Mouse (Mus musculus): ENCODE measurements around the gene Zfp872. TPM values are rescaled to one million over a fixed set of nuclear protein-coding genes. Genes with fewer than 3 reads are reported as not detected.
"Not testable (repeated sequence)": the region's sequence is repeated elsewhere in the genome, so short reads cannot be mapped to it uniquely, and the experiment has no call there.

The Zfp872 gene
- 1.3 and 1.4 TPM in 2 replicates for polyA plus RNA-seq (2012; rRNA removed)

- peak; percentile 32 for DNase-seq (ENCODE audit: low spot score)
Measured at GRCm38 (mm10) chr9:22188025-22188611, at the start of gene Zfp872. Gene Zfp872, plus strand, starts transcription at chr9:22188090.

GRCm38 (mm10) chr9:22138480-22138879 is 49.4 kb upstream of the Zfp872 start:
- DNase-seq (ENCODE audit: low spot score), result no peak

- no peak for DNase-seq (ENCODE audit: low spot score)
Measured at GRCm38 (mm10) chr9:22139746-22140145, 48.1 kb upstream of the Zfp872 start.

DNA sequence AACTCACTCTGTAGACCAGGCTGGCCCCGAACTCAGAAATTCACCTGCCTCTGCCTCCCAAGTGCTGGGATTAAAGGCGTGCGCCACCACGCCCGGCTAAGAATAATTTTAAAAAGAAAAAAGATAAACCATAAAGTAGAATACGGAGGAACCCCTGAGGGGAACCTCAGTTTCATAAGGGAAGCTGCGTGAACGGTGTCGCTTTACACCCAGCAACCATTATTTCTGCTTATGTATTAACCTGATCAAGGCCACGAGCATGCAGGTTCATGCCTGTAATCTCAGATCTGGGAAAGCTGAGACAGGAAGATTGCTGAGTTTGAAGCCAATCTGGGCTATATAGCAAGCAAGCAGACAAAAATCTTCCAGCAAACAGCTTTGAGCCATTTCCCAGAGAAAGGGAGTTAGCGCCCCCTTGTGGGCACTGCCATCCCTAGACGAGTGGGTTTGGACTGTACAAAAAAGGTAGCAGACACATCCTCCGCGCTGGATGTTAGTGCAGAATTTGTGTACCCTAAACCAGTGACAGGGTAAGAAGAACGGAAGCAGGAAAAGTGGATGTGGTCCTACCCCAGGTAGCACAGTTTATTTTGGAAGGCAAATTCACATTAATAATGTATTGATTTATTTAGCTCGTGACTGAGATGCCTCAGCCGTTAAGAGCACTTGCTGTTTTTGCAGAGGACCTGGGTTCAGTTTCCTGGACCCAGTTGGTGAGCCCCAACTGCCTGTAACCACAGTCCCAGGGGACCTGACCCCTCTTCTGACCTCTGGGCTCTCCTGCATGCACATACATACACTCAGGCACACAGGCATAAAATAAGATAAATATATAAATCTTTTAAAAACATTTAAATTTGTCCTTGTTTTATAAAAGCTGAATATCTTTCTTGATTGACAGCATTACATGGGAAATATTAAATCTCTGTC is 44.5 kb upstream of the Zfp872 start:
- peak; percentile 72 for DNase-seq (ENCODE audit: low spot score)

DNA sequence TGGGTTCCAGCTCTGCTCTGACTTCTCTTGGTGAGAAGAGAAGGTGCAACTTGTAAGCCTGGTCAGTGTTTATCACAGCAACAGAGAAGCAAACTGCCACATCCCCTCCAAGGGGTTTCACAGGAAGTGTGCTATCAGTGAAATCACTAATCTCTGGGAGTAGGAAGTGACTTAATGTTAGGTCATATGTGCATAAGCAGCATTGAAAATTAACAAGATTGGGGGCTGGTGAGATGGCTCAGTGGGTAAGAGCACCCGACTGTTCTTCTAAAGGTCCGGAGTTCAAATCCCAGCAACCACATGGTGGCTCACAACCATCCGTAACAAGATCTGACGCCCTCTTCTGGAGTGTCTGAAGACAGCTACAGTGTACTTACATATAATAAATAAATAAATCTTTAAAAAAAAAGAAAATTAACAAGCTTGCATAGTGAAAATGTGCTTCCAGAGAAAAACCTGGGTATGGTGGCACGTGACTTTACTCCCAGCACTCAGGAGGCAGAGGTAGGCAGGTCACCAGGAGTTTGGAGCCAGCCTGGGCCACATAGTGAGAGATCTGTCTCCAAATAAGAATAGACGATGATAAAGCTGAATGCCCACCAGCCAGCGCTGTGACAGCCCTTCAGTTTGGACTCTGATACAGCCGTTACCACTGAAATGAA is 43.5 kb upstream of the Zfp872 start:
- DNase-seq (ENCODE audit: low spot score), result no peak

DNA sequence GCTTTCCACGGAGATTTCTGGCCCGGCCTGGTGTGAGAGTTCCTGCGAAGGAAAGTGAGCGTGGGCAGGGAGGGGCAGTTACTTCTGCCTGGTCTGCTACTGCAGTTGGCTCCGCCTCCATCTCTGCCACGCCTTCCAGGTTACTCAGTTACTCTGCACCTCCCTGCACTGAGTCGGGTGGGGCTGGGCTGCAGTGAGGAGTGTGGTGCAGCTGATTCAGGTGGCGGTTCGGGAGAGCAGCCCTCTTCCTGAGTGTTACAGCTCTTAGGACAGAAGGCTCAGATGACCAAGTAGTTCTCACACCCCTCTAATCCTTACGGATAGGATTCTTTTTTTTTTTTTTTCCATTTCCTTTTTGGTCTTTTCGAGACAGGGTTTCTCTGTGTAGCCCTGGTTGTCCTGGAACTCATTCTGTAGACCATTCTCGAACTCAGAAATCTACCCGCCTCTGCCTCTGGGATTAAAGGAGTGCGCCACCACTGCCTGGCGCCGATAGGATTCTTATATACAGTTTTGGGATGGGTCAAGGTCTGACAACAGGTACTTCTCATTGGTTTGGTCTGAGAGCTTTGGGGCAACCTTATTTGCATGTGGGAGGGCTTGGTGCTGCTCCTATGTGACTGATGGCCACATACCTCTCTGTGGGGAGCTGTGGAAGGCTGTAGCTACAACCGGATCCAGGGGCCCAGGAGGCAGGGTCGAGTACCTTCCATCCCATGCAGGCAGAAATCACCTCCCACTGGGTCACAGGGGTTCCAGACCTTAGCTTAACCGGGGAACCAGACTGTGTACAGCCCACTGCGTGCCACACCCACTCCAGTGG is 38.3 kb upstream of the Zfp872 start:
- DNase-seq (ENCODE audit: low spot score), result no peak

GRCm38 (mm10) chr9:22150249-22150693 is 37.6 kb upstream of the Zfp872 start:
- not testable (repeated sequence) for DNase-seq (ENCODE audit: low spot score)

- no peak for DNase-seq (ENCODE audit: low spot score)
Measured at GRCm38 (mm10) chr9:22150946-22151345, 36.9 kb upstream of the Zfp872 start.

- no peak for DNase-seq (ENCODE audit: low spot score)
Measured at GRCm38 (mm10) chr9:22153810-22154209, 34.1 kb upstream of the Zfp872 start.

- DNase-seq (ENCODE audit: low spot score), result no peak
Measured at GRCm38 (mm10) chr9:22155614-22156013, 32.3 kb upstream of the Zfp872 start.

GRCm38 (mm10) chr9:22156497-22157245 is 31.2 kb upstream of the Zfp872 start, which contains the start of gene Pigyl:
Gene Pigyl, plus strand, starts transcription at chr9:22156846.
- DNase-seq (ENCODE audit: low spot score), result peak; percentile 93

- DNase-seq (ENCODE audit: low spot score), result no peak
Measured at GRCm38 (mm10) chr9:22157516-22158265, 30.2 kb upstream of the Zfp872 start.

DNA sequence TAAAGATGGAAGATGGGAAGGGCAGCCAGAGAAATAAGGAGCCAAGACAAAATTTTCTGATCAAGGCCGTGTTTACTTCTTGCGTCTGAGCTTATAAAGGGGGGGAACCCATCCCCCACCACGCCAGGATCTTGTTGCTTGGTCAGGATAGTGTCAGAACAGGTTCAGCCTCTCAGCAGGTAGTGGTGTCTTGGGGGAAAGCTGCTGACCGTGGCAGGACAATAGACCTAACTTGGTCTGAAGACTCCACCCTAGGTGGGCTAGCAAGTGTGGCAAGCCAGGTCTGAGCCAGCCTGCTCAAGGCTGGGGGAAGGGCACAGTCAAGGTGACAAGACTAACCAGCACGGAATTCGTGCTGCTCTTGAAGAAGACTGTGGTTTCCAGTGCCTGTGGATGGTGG is 26.6 kb upstream of the Zfp872 start:
- DNase-seq (ENCODE audit: low spot score), result no peak

DNA sequence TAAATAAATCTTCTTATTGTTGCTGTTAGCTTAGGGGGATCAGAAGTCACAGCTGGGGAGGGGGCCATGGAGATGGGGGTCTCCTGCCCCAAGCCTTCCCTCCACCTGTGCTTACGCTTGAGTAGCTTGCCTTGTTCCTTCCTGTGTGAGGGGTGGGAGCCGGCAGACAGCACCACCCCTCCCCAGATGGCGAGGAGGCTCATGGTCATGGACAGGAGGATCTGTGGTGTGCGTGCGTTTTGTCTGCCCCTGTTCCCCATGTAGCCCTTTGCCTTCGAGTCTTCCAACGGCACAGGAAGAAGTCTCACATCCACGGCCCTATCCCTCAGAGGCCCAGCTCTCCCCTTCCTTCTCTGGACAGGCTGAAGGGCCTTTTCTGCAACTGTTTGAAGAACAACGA is 25.6 kb upstream of the Zfp872 start:
- DNase-seq (ENCODE audit: low spot score), result no peak

- no peak for DNase-seq (ENCODE audit: low spot score)
Measured at GRCm38 (mm10) chr9:22162912-22163311, 25.0 kb upstream of the Zfp872 start.

DNA sequence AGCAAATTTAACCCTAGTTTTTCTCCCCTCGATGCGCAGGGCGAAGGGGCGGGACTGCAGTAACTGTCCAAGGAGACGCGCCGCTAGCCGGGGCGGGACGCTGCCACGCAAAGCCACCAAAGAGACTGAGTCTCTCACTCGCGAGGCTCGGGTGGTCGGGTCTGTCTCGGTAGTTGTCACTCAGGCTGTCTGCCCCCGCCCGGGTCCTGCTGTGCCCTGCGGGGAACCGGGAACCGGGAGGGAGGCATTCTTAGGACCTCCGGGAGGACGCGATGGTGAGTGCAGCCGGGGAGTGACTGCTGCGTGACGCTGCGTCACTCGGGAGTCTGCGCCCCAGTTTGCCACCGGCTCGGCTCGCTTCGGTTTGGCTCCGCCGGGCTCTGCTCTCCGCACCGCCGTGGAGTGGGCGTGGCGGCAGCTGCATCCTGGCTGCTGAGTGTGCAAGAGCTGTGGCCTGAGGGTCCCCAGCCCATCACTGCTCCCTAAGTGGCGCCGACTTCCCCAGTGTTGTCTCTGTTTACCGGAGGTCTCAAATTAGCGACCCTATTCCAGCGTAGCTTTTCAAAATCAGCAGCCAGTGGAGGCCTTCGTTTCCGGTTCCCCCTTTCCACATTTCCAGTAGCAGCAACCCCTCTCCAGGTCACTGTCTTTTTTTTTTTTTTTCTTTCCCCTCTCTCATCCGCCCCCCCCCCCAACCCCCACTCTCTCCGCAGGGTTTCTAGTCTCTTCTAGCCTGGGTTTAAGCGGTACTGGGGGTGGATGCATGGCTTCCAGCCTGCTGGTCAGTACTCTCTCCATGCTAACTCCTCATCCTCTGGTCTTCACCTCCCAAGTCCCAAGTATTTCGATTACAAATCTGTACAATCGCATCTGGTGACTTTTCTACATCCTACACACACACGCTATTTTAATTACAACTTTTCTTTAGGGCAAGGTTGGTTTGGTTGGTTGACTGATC is 22.9 kb upstream of the Zfp872 start:
- no peak for DNase-seq (ENCODE audit: low spot score)

DNA sequence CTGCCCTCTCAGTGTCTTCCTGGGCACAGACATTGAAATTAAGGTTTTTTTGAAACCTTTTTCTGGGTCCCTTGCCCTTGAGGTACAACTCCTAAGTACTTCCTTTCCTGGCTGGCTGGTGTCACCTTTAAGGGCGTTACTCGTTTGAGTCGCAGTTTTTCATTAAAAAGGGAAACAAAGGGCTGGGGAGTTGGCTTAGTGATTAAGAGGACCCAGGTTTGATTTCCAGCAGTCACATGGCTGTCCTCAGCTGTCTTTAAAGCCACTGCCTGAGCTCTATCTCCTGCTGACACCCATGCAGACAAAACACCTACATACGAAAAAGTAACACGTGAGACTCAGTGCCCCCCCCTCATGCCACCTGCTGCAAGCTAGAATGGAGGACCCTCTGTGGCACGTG is 21.9 kb upstream of the Zfp872 start:
- no peak for DNase-seq (ENCODE audit: low spot score)

DNA sequence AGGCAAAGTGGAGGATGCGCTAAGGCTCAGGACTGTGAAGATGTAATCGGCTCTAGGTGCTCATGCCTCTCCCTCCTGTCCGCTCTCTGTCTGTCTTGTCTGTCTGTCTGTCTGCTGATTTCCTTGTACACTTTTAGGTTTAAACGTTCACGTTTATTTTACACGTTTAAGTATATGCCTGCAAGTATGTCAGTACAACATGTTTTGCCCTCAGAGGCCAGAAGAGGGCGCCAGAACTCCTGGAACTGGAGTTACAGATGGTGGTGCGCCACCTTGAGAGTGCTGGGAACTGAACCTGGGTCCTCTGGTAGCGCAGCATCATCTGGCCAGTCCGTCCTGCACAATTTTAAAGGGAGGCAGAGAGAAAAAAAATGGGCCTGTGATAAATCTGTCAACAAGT is 21.2 kb upstream of the Zfp872 start:
- no peak for DNase-seq (ENCODE audit: low spot score)

DNA sequence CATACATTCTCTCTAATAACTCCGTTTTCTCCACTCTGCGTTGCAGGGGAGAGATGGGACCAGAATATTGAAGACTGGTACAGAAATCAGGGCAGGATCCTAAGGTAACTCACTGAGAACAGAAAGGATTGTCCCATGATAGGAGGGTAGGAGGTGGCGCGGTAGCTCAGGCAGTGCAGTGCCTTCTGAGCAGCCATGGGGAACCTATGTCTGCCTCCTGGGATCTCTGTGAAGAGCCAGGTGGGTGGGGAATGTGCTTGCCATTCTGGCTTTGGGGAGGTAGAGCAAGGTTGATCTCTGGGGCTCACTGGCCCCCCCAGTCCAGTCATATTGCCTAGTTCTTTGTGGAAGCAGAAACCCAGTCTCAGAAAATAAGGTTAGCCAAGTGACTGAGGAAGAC is 20.1 kb upstream of the Zfp872 start:
- no peak for DNase-seq (ENCODE audit: low spot score)
